In the genomic region with DNA sequence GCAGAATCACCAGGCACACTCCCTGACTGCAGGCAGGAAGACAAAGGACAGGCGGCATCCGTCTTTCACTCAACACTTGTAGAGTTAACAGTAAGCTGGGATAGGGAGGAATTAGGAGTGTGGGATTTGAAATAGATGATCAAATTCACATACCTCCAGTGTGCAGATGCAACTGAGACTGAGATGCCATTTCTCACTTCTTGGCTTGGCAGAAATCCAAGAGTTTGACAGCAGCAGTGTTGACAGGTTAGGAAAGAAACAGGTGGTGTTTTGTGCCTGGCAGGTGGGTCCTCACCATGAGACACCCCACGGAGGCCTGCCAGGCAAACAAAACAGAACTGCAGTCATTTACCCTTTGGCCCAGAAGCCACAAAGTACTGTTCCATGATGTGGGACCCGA, we compare ENCODE assay signal across 19 mouse cellular contexts.
A peak's percentile ranks its signal among the peaks of the same experiment; 100 is the strongest.
DNase-seq lines count a peak whose midpoint lies in the region; ATAC-seq and TF ChIP-seq lines count a peak whose summit lies in the region.
"Had no signal": no experiment of that assay in that cellular context is flagged by ENCODE, and none has a peak within 500 bp of the region (broad histone marks: within the 10 kb centered on the region; RNA-seq: fewer than 3 reads in every experiment).

No protein-coding gene starts in this region.

- H3K27ac ChIP-seq in forebrain, postnatal 0 days (ENCODE audit: low read depth, low read length), result no peak overlapping the region
- H3K27ac ChIP-seq in forebrain, embryonic 11.5 days (ENCODE audit: low read depth, low read length), result no peak overlapping the region
- H3K27ac ChIP-seq: forebrain, embryonic 12.5 days had no signal

- H3K4me3 ChIP-seq in forebrain, postnatal 0 days (ENCODE audit: low read depth, low read length), result no peak overlapping the region
- no peak overlapping the region for H3K4me3 ChIP-seq in forebrain, embryonic 11.5 days (ENCODE audit: low read depth, low read length)
- H3K4me3 ChIP-seq: forebrain, embryonic 12.5 days; megakaryocyte, embryonic 14.5 days had no signal

- ATAC-seq in forebrain, postnatal 0 days, result no peak
- ATAC-seq in forebrain, embryonic 11.5 days (replicated peaks; ENCODE audit: low FRiP score), result no peak

- no peaks in the 10 kb centered on the region for H3K9me3 ChIP-seq in forebrain, postnatal 0 days (ENCODE audit: low read length)
- H3K9me3 ChIP-seq in forebrain, embryonic 11.5 days (ENCODE audit: control insufficient read depth, low read length), result no peaks in the 10 kb centered on the region
- H3K9me3 ChIP-seq: forebrain, embryonic 12.5 days had no signal

- no peak overlapping the region for H3K9ac ChIP-seq in forebrain, postnatal 0 days
- no peak overlapping the region for H3K9ac ChIP-seq in forebrain, embryonic 11.5 days (ENCODE audit: low read length)
- H3K9ac ChIP-seq: forebrain, embryonic 12.5 days had no signal

- H3K4me2 ChIP-seq in forebrain, postnatal 0 days (ENCODE audit: low read depth), result no peak overlapping the region
- H3K4me2 ChIP-seq in forebrain, embryonic 11.5 days (ENCODE audit: low read depth, low read length, severe bottlenecking), result no peak overlapping the region
- H3K4me2 ChIP-seq: forebrain, embryonic 12.5 days; heart, embryonic 11.5 days; liver, embryonic 11.5 days had no signal

- H3K4me1 ChIP-seq in forebrain, postnatal 0 days (ENCODE audit: insufficient read depth), result no peaks in the 10 kb centered on the region
- no peaks in the 10 kb centered on the region for H3K4me1 ChIP-seq in forebrain, embryonic 11.5 days (replicated peaks; ENCODE audit: control insufficient read depth, insufficient read depth, low read length)
- H3K4me1 ChIP-seq: forebrain, embryonic 12.5 days; megakaryocyte, embryonic 14.5 days had no signal

- no peaks in the 10 kb centered on the region for H3K27me3 ChIP-seq in forebrain, postnatal 0 days (ENCODE audit: insufficient read depth, low read length)
- H3K27me3 ChIP-seq in forebrain, embryonic 11.5 days (ENCODE audit: control insufficient read depth, insufficient read depth, low read length), result no peaks in the 10 kb centered on the region
- H3K27me3 ChIP-seq: forebrain, embryonic 12.5 days; megakaryocyte, embryonic 14.5 days had no signal

- peak; percentile 20 for DNase-seq in forebrain, postnatal 0 days
- no peak for DNase-seq in forebrain, embryonic 11.5 days (ENCODE audit: low spot score)
- peak; percentile 48 for DNase-seq in brain, adult 2 months (ENCODE audit: low read depth, low spot score)
- peak; percentile 5 for DNase-seq in cerebellum, adult 11 months
- peak; percentile 25 to 39 for DNase-seq in cerebellum, postnatal 10 days
- no peak for DNase-seq in layer of hippocampus, adult 11-12 months (ENCODE audit: low spot score)
- DNase-seq in gastrocnemius, postnatal 10 days, result no peak
- DNase-seq in T-cell, adult 2 months (ENCODE audit: low spot score), result no peak
- DNase-seq: adrenal gland, adult 8-10 months; heart, postnatal 10 days; kidney, postnatal 4 days; lung, adult 18-20 months; retina, postnatal 1 day; right cerebral cortex, postnatal 4 days; thymus, adult 2 months had no signal

- TF ChIP-seq CTCF in forebrain, postnatal 0 days (IDR thresholded peaks at IDR 0.05; ENCODE audit: low read depth), result no peak

- H3K36me3 ChIP-seq in forebrain, postnatal 0 days (ENCODE audit: insufficient read depth), result no peaks in the 10 kb centered on the region
- no peaks in the 10 kb centered on the region for H3K36me3 ChIP-seq in forebrain, embryonic 11.5 days (ENCODE audit: control insufficient read depth, insufficient read depth, low read length)
- H3K36me3 ChIP-seq: forebrain, embryonic 12.5 days had no signal

- 48% methylated on average over 4 of the region's 4 CpGs for whole genome bisulfite sequencing in forebrain, postnatal 0 days
- 64% methylated on average over 4 of the region's 4 CpGs for WGBS in forebrain, embryonic 11.5 days

Comparison
In these comparisons a context has a peak if more than half of its experiments do, and no peak if none do; other contexts are left out.
1. DNase-seq: peak in forebrain, postnatal 0 days (single experiment), brain, adult 2 months (single experiment), cerebellum, adult 11 months (single experiment) and cerebellum, postnatal 10 days (2 of 2); none in forebrain, embryonic 11.5 days (single experiment), layer of hippocampus, adult 11-12 months (single experiment), gastrocnemius, postnatal 10 days (single experiment) and T-cell, adult 2 months (single experiment).